Mouse (Mus musculus) lung, adult 2 months (tissue): Measurements from ENCODE around the gene Ffar3.

ENCODE experiments used
- CTCF ChIP-seq: fragments of 200-500 bp; IDR thresholded peaks from 2 replicates; pipeline ENCODE4 v1.5.1; 2011; ENCODE audit warnings: mild to moderate bottlenecking, low read length, control low read depth; ENCODE audit not compliant: insufficient read depth
- POLR2A ChIP-seq: fragments of 200-500 bp; IDR thresholded peaks from 2 replicates; pipeline ENCODE4 v1.6.1; 2011; ENCODE audit warnings: low read depth, mild to moderate bottlenecking, control low read depth, low read length, borderline replicate concordance; ENCODE audit errors: extremely low read depth

- TF ChIP-seq CTCF = peak; percentile 83
- no peak for TF ChIP-seq POLR2A
Measured at GRCm38 (mm10) chr7:30859635-30860402, 3.8 kb upstream of the Ffar3 start.
